Mouse (Mus musculus): ENCODE measurements at regions not wholly inside any gene's neighbourhood (a gene's known extent, or its start where the extent isn't known, plus 50 kb on each side); places are given as distances from the start of the nearest gene placed in this dataset.

DNA sequence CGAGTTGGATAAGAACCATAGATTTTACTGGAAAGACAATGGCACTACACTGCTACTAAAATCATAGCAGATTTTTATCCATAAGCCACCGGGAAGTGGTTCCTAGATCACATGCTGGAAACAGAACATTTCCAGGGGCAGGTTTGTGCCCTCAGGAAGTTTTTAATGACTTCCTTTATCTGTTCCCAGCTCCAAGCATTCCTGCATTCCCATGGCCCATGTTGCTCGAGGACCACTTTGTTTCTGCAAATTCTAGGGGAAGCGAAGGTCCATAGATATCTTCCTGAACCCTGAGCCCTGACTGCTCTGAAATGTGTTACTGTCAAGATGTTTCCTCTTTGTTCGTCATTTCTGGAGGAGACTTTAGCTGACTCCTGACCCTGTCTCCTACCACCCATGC, 235.6 kb upstream of the Map3k1 start:
- no peak for TF ChIP-seq CTCF (IDR thresholded peaks at IDR 0.05; ENCODE audit: control insufficient read depth, insufficient read depth, insufficient replicate concordance, low read depth, low read length)
- TF ChIP-seq POLR2A (IDR thresholded peaks at IDR 0.05; ENCODE audit: control insufficient read depth, low read depth, low read length) = no peak
